Mouse (Mus musculus): ENCODE data around the gene Exoc7. TPM values are rescaled to one million over a fixed set of nuclear protein-coding genes. Genes with fewer than 3 reads are reported as not detected.

The Exoc7 gene
- polyA plus RNA-seq, 1 experiment = 31.5 TPM

GRCm38 (mm10) chr11:116290556-116290955 lies 16.5 kb downstream of the Exoc7 start:
- Histone ChIP-seq H3K79me2 (ENCODE audit: control insufficient read depth, insufficient read depth) (no peaks in the 10 kb centered on the region), H3K36me3 (ENCODE audit: control insufficient read depth, insufficient read depth) (peaks cover 23% of the 10 kb centered on the region), H3ac (ENCODE audit: control insufficient read depth, insufficient read length, low read depth) (no peak overlapping the region)

GRCm38 (mm10) chr11:116287351-116287750 lies 19.7 kb downstream of the Exoc7 start:
- Histone ChIP-seq H3K36me3 (ENCODE audit: control insufficient read depth, insufficient read depth) (peaks cover 23% of the 10 kb centered on the region), H3ac (ENCODE audit: control insufficient read depth, insufficient read length, low read depth) (no peak overlapping the region), H3K27me3 (ENCODE audit: control insufficient read depth, insufficient read depth, insufficient read length) (peaks cover 9% of the 10 kb centered on the region), H3K79me2 (ENCODE audit: control insufficient read depth, insufficient read depth) (no peaks in the 10 kb centered on the region), H3K79me3 (ENCODE audit: low read depth) (no peaks in the 10 kb centered on the region), H3K4me3 (ENCODE audit: insufficient read depth, poor library complexity, severe bottlenecking) (no peak overlapping the region)
- no peak for TF ChIP-seq FOSL1 (IDR thresholded peaks at IDR 0.05; ENCODE audit: insufficient read depth, low read length, poor library complexity, severe bottlenecking)
- no peak for TF ChIP-seq MYOD1 (IDR thresholded peaks at IDR 0.05; ENCODE audit: control insufficient read depth, insufficient read length, low read depth)

More at GRCm38 (mm10) chr11:116290556-116290955, 16.5 kb downstream of the Exoc7 start:
- no peak for TF ChIP-seq MYOD1 (IDR thresholded peaks at IDR 0.05; ENCODE audit: control insufficient read depth, insufficient read length, low read depth)
- no peak for TF ChIP-seq USF1 (IDR thresholded peaks at IDR 0.05; ENCODE audit: low read depth)
- TF ChIP-seq MAX (IDR thresholded peaks at IDR 0.05) = no peak
- no peak for TF ChIP-seq FOSL1 (IDR thresholded peaks at IDR 0.05; ENCODE audit: insufficient read depth, low read length, poor library complexity, severe bottlenecking)
- no peak for TF ChIP-seq MYOG (IDR thresholded peaks at IDR 0.05; ENCODE audit: control insufficient read depth, extremely low read depth, insufficient read length)
- no peak for TF ChIP-seq CEBPB (IDR thresholded peaks at IDR 0.05; ENCODE audit: low read depth)
- TF ChIP-seq CTCF (IDR thresholded peaks at IDR 0.05; ENCODE audit: control insufficient read depth, insufficient read depth, insufficient read length) = no peak
- Histone ChIP-seq H3K27me3 (ENCODE audit: control insufficient read depth, insufficient read depth, insufficient read length) (no peaks in the 10 kb centered on the region), H3K4me3 (ENCODE audit: insufficient read depth, poor library complexity, severe bottlenecking) (no peak overlapping the region), H3K79me3 (ENCODE audit: low read depth) (no peaks in the 10 kb centered on the region)

- H3K27me3 ChIP-seq (ENCODE audit: control insufficient read depth, insufficient read depth, insufficient read length) = peaks cover 16% of the 10 kb centered on the region
- H3ac ChIP-seq (ENCODE audit: control insufficient read depth, insufficient read length, low read depth) = no peak overlapping the region
- H3K4me3 ChIP-seq (ENCODE audit: insufficient read depth, poor library complexity, severe bottlenecking) = no peak overlapping the region
- H3K79me2 ChIP-seq (ENCODE audit: control insufficient read depth, insufficient read depth) = no peaks in the 10 kb centered on the region
- H3K79me3 ChIP-seq (ENCODE audit: low read depth) = no peaks in the 10 kb centered on the region
- peaks cover 22% of the 10 kb centered on the region for H3K36me3 ChIP-seq (ENCODE audit: control insufficient read depth, insufficient read depth)
- TF ChIP-seq CEBPB (IDR thresholded peaks at IDR 0.05; ENCODE audit: low read depth) (no peak), FOSL1 (IDR thresholded peaks at IDR 0.05; ENCODE audit: insufficient read depth, low read length, poor library complexity, severe bottlenecking) (no peak), MYOD1 (IDR thresholded peaks at IDR 0.05; ENCODE audit: control insufficient read depth, insufficient read length, low read depth) (peak; percentile 95)
Observed at GRCm38 (mm10) chr11:116285770-116286191, 21.3 kb downstream of the Exoc7 start.

- no peak overlapping the region for H3ac ChIP-seq (ENCODE audit: control insufficient read depth, insufficient read length, low read depth)
- TF ChIP-seq MAX (IDR thresholded peaks at IDR 0.05) = no peak
- no peak for TF ChIP-seq CTCF (IDR thresholded peaks at IDR 0.05; ENCODE audit: control insufficient read depth, insufficient read depth, insufficient read length)
- no peak for TF ChIP-seq FOSL1 (IDR thresholded peaks at IDR 0.05; ENCODE audit: insufficient read depth, low read length, poor library complexity, severe bottlenecking)
- no peak for TF ChIP-seq CEBPB (IDR thresholded peaks at IDR 0.05; ENCODE audit: low read depth)
- no peak for TF ChIP-seq USF1 (IDR thresholded peaks at IDR 0.05; ENCODE audit: low read depth)
- TF ChIP-seq MYOD1 (IDR thresholded peaks at IDR 0.05; ENCODE audit: control insufficient read depth, insufficient read length, low read depth) = no peak
- no peak for TF ChIP-seq MYOG (IDR thresholded peaks at IDR 0.05; ENCODE audit: control insufficient read depth, extremely low read depth, insufficient read length)
- H3K4me3 ChIP-seq (ENCODE audit: insufficient read depth, poor library complexity, severe bottlenecking) = no peak overlapping the region
Observed at GRCm38 (mm10) chr11:116283982-116284381, 23.1 kb downstream of the Exoc7 start.

GRCm38 (mm10) chr11:116282912-116283521 lies 24.0 kb downstream of the Exoc7 start:
- Histone ChIP-seq H3K79me2 (ENCODE audit: control insufficient read depth, insufficient read depth) (no peaks in the 10 kb centered on the region), H3K79me3 (ENCODE audit: low read depth) (no peaks in the 10 kb centered on the region), H3K36me3 (ENCODE audit: control insufficient read depth, insufficient read depth) (peaks cover under 1% of the 10 kb centered on the region), H3K4me3 (ENCODE audit: insufficient read depth, poor library complexity, severe bottlenecking) (no peak overlapping the region), H3ac (ENCODE audit: control insufficient read depth, insufficient read length, low read depth) (no peak overlapping the region), H3K27me3 (ENCODE audit: control insufficient read depth, insufficient read depth, insufficient read length) (peaks cover 16% of the 10 kb centered on the region)
- TF ChIP-seq CTCF (IDR thresholded peaks at IDR 0.05; ENCODE audit: control insufficient read depth, insufficient read depth, insufficient read length) = no peak
- no peak for TF ChIP-seq MAX (IDR thresholded peaks at IDR 0.05)
- TF ChIP-seq CEBPB (IDR thresholded peaks at IDR 0.05; ENCODE audit: low read depth) = no peak
- TF ChIP-seq USF1 (IDR thresholded peaks at IDR 0.05; ENCODE audit: low read depth) = no peak
- no peak for TF ChIP-seq MYOD1 (IDR thresholded peaks at IDR 0.05; ENCODE audit: control insufficient read depth, insufficient read length, low read depth)
- TF ChIP-seq MYOG (IDR thresholded peaks at IDR 0.05; ENCODE audit: control insufficient read depth, extremely low read depth, insufficient read length) = no peak
- no peak for TF ChIP-seq FOSL1 (IDR thresholded peaks at IDR 0.05; ENCODE audit: insufficient read depth, low read length, poor library complexity, severe bottlenecking)

More at GRCm38 (mm10) chr11:116283982-116284381, 23.1 kb downstream of the Exoc7 start:
- no peaks in the 10 kb centered on the region for H3K79me3 ChIP-seq (ENCODE audit: low read depth)
- H3K27me3 ChIP-seq (ENCODE audit: control insufficient read depth, insufficient read depth, insufficient read length) = peaks cover 16% of the 10 kb centered on the region
- peaks cover 9% of the 10 kb centered on the region for H3K36me3 ChIP-seq (ENCODE audit: control insufficient read depth, insufficient read depth)
- no peaks in the 10 kb centered on the region for H3K79me2 ChIP-seq (ENCODE audit: control insufficient read depth, insufficient read depth)

DNA sequence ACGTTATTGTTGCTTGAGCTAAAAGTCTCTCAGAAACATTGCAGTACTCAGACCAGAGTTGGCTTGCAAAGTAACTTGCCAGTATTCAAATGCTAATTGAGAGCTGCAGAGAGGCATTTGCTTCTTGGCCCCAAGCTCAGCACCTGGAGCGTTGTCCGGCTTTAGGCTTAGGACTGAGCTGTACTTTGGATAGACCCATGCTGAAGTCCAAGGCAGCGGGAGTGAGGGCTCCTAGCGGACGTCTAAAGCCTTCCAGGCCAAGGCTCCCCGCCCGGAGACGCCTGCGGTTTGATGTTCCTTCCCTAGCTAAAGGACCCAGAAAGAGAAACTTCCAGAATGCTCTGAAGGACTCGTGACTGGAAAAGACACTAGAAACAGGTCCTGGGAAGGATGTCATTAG lies 24.9 kb downstream of the Exoc7 start:
- H3K27me3 ChIP-seq (ENCODE audit: control insufficient read depth, insufficient read depth, insufficient read length) = peaks cover 16% of the 10 kb centered on the region

More for the DNA sequence above, 24.9 kb downstream of the Exoc7 start:
- H3K79me2 ChIP-seq (ENCODE audit: control insufficient read depth, insufficient read depth) = no peaks in the 10 kb centered on the region
- H3K4me3 ChIP-seq (ENCODE audit: insufficient read depth, poor library complexity, severe bottlenecking) = no peak overlapping the region
- no peaks in the 10 kb centered on the region for H3K79me3 ChIP-seq (ENCODE audit: low read depth)
- no peak for TF ChIP-seq MAX (IDR thresholded peaks at IDR 0.05)
- TF ChIP-seq MYOG (IDR thresholded peaks at IDR 0.05; ENCODE audit: control insufficient read depth, extremely low read depth, insufficient read length) = no peak
- TF ChIP-seq CTCF (IDR thresholded peaks at IDR 0.05; ENCODE audit: control insufficient read depth, insufficient read depth, insufficient read length) = no peak
- TF ChIP-seq MYOD1 (IDR thresholded peaks at IDR 0.05; ENCODE audit: control insufficient read depth, insufficient read length, low read depth) = no peak
- no peak for TF ChIP-seq CEBPB (IDR thresholded peaks at IDR 0.05; ENCODE audit: low read depth)
- no peak for TF ChIP-seq FOSL1 (IDR thresholded peaks at IDR 0.05; ENCODE audit: insufficient read depth, low read length, poor library complexity, severe bottlenecking)
- no peak for TF ChIP-seq USF1 (IDR thresholded peaks at IDR 0.05; ENCODE audit: low read depth)
- no peaks in the 10 kb centered on the region for H3K36me3 ChIP-seq (ENCODE audit: control insufficient read depth, insufficient read depth)
- H3ac ChIP-seq (ENCODE audit: control insufficient read depth, insufficient read length, low read depth) = no peak overlapping the region
